Mouse (Mus musculus) embryonic facial prominence, embryonic 12.5 days (tissue): ENCODE measurements at regions not wholly inside any gene's neighbourhood (a gene's known extent, or its start where the extent isn't known, plus 50 kb on each side); places are given as distances from the start of the nearest gene placed in this dataset.
A peak's percentile ranks its signal among the peaks of the same experiment; 100 is the strongest.

Source experiments
- ATAC-seq: fragments of 200-750 bp; cut with Nextera tagmentation; 2 replicates; pipeline ENCODE4 v1.8.0; 2017; ENCODE audit not compliant: insufficient number of reproducible peaks, insufficient read depth, low FRiP score, low TSS enrichment
- H3K27ac ChIP-seq: fragments of 300-500 bp; sonication (generic); 2 replicates; pipeline ENCODE4 v1.5.1; 2016; ENCODE audit warnings: mild to moderate bottlenecking
- H3K27me3 ChIP-seq: fragments of 300-500 bp; sonication (generic); 2 replicates; pipeline ENCODE4 v1.6.1; 2016; ENCODE audit warnings: mild to moderate bottlenecking, moderate library complexity
- H3K36me3 ChIP-seq: fragments of 300-500 bp; sonication (generic); 2 replicates; pipeline ENCODE4 v1.6.1; 2016; ENCODE audit warnings: mild to moderate bottlenecking
- H3K4me1 ChIP-seq: fragments of 300-500 bp; sonication (generic); 2 replicates; pipeline ENCODE4 v1.6.1; 2016
- H3K4me2 ChIP-seq: fragments of 300-500 bp; sonication (generic); replicated peaks from 2 replicates; pipeline ENCODE4 v1.6.1; 2016; ENCODE audit warnings: mild to moderate bottlenecking, moderate library complexity
- H3K4me3 ChIP-seq: fragments of 300-500 bp; sonication (generic); 2 replicates; pipeline ENCODE4 v1.5.1; 2016; ENCODE audit warnings: mild to moderate bottlenecking
- H3K9ac ChIP-seq: fragments of 300-500 bp; sonication (generic); 2 replicates; pipeline ENCODE4 v1.6.1; 2016; ENCODE audit warnings: mild to moderate bottlenecking, moderate library complexity
- H3K9me3 ChIP-seq: fragments of 300-500 bp; sonication (generic); 2 replicates; pipeline ENCODE4 v1.6.1; 2016; ENCODE audit warnings: mild to moderate bottlenecking, moderate library complexity
- WGBS: fragments of 180-500 bp; shearing (Covaris S2); methylation state at CpG from one replicate; pipeline ENCODE4 v1.1.7; 2016; 5-methylcytosine and 5-hydroxymethylcytosine counted together

DNA sequence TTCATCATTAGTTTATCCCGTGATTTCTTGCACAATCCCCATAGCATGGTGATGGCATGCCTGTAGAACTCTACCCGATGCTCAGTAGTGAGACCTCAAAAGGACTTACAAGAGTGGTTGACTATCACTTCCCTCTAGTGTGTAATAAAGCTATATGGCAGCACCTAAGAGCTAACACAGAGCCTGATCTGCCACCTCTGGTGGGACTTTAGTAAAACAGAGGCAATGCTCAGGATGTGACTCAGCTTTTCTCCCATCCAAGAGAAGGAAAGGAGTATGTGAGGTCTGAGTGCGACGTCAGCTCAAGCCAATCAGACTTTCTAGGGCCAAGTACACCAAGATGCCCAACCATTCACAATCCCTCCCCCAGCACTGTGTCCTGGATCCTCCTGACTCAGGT lies 361.5 kb upstream of the Spred2 start:
- Histone ChIP-seq H3K9me3 (no peaks in the 10 kb centered on the region), H3K27ac (no peak overlapping the region), H3K4me1 (no peaks in the 10 kb centered on the region), H3K4me2 (no peak overlapping the region), H3K4me3 (no peak overlapping the region), H3K9ac (no peak overlapping the region), H3K36me3 (no peaks in the 10 kb centered on the region), H3K27me3 (no peaks in the 10 kb centered on the region)
- no peak for ATAC-seq
- WGBS = 91% methylated on average over 4 of the region's 4 CpGs

GRCm38 (mm10) chr11:19585228-19585627 lies 338.9 kb upstream of the Spred2 start:
- Histone ChIP-seq H3K4me2 (no peak overlapping the region), H3K9me3 (no peaks in the 10 kb centered on the region), H3K27ac (no peak overlapping the region), H3K4me3 (no peak overlapping the region), H3K27me3 (no peaks in the 10 kb centered on the region), H3K36me3 (no peaks in the 10 kb centered on the region), H3K9ac (no peak overlapping the region), H3K4me1 (no peaks in the 10 kb centered on the region)
- no peak for ATAC-seq
- 82% methylated on average over 7 of the region's 7 CpGs for WGBS

DNA sequence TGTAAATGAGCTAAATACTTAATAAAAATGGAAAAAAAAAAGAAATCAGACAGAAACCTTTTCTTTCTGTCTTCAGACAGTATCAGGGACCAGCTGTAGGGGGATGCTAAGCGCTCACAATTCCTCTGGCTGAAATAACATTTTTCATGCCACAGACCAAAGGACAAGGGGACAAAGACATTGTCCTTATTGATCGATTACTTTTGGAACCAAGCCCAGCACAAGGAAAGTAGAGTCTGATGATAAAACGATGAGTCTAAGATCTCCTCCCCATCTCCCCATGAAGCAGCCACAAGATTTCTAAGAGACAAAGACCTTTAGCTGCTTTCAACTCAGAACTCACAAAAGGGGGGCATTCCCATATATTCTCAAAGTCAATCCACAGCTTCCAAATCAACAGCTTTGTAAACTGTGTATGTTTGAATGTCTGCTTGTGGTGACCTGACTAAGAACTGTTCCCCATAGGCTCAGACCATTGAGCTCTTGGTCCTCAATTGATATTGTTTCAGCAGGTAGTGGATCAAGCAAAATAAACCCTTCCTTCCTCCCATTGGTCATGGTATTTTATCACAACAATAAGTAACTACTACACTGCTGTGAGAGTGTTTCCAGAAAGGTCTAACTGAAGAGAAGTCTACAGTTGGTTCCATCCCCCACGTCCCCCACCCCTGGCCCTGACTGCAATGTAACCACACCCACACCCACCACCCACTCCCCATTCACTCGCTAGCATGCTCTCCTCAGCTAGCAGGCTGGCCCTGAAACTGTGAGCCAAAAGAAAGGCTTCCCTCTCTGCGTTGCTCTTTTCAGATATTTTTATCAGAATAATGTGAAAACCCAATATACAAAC lies 331.4 kb upstream of the Spred2 start:
- 80% methylated on average over 6 of the region's 6 CpGs for WGBS
- no peak overlapping the region for H3K4me3 ChIP-seq
- no peaks in the 10 kb centered on the region for H3K9me3 ChIP-seq
- H3K4me1 ChIP-seq = no peaks in the 10 kb centered on the region
- H3K27me3 ChIP-seq = no peaks in the 10 kb centered on the region
- H3K4me2 ChIP-seq = no peak overlapping the region
- ATAC-seq = no peak
- H3K36me3 ChIP-seq = no peaks in the 10 kb centered on the region
- no peak overlapping the region for H3K9ac ChIP-seq
- no peak overlapping the region for H3K27ac ChIP-seq

DNA sequence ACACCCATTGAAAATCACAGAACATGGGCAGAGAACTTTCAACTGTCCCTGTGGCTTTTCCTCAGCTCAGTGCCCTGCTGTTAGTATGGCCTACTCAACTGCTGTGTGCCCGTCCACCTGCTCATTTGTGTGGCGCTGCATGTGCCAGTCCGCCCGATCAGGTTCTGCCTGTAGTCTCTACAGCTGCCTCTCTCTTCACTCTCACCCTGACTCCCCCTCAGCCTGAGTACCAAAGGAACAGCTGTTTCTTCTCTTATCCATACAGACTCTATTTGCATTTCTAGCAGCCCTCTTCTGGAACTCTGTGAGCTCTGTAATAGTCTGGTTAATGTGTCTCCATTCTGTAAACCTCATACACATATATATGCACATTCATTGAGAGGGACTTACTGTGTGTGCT lies 329.1 kb upstream of the Spred2 start:
- Histone ChIP-seq H3K36me3 (no peaks in the 10 kb centered on the region), H3K4me3 (no peak overlapping the region), H3K9ac (no peak overlapping the region), H3K27me3 (no peaks in the 10 kb centered on the region), H3K27ac (no peak overlapping the region), H3K9me3 (no peaks in the 10 kb centered on the region), H3K4me1 (no peaks in the 10 kb centered on the region), H3K4me2 (no peak overlapping the region)
- 88% methylated on average over 4 of the region's 4 CpGs for WGBS
- ATAC-seq = no peak

DNA sequence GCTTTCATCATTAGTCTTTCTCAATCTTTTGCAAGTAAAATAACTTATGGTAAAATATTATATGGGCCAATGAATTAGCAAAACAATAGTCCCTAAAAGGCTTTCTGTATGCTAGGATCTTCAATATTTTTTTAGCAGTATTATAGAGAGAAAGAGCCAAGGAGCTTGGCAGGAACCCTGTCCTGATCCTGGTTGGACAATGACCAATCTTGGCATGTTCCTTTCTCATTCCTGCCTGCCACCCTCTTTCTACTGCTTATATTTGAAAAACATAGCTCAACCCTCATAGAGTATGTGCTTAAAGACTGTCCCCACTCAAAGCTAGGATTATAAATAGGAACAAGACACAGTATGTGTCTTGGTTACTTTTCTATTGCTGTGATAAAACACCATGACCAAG lies 327.8 kb upstream of the Spred2 start:
- Histone ChIP-seq H3K4me1 (0 out of 2 replicates have a peak, but pooled peaks cover under 1% of the 10 kb centered on the region), H3K9me3 (no peaks in the 10 kb centered on the region), H3K9ac (no peak overlapping the region), H3K36me3 (no peaks in the 10 kb centered on the region), H3K4me3 (no peak overlapping the region), H3K4me2 (no peak overlapping the region), H3K27me3 (no peaks in the 10 kb centered on the region), H3K27ac (no peak overlapping the region)
- no peak for ATAC-seq

GRCm38 (mm10) chr11:19599433-19599832 lies 324.7 kb upstream of the Spred2 start:
- no peaks in the 10 kb centered on the region for H3K9me3 ChIP-seq
- no peak overlapping the region for H3K9ac ChIP-seq
- no peak overlapping the region for H3K4me2 ChIP-seq
- WGBS = 83% methylated on average over 9 of the region's 9 CpGs
- no peak overlapping the region for H3K4me3 ChIP-seq
- H3K4me1 ChIP-seq = peaks cover 11% of the 10 kb centered on the region
- no peak overlapping the region for H3K27ac ChIP-seq
- H3K36me3 ChIP-seq = no peaks in the 10 kb centered on the region
- no peaks in the 10 kb centered on the region for H3K27me3 ChIP-seq
- ATAC-seq = no peak

DNA sequence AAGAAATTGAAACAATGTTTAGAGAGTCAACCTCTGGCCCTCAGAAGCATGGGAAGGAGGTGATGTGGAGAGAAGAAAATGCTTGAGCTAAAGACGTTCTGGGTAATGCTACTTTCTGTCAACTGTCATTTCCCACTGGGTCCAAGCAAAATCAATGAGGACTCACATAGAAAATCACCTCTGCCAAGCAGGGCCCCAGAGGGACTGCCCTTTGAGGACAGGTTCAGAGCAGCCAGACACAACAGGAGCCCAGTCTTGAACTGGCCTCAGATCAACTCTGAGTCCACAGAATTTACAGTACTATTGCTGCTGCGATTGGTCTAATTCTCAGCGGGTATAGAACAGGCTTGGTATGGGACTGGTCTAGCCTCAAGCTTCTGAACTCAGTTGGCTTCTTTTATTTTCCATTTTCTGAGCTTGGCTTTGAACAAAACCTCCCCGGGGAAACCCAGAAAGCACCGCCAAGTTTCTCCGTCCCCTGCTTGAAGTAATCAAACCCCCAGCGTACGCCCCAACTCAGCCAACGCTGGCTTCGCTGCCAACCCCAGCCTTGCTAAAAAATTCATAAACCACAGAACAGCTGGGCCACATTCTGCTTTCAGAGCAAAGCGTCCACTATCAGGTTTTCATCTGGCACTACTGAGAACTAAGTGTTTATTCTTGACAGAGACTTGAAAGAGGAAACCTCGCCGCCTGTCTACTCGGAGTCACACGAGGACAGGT lies 322.8 kb upstream of the Spred2 start:
- Histone ChIP-seq H3K9me3 (no peaks in the 10 kb centered on the region), H3K36me3 (no peaks in the 10 kb centered on the region), H3K27me3 (no peaks in the 10 kb centered on the region), H3K27ac (peak overlapping the region; percentile 46; the same call in 1 of the 2 replicates), H3K4me2 (no peak overlapping the region), H3K4me1 (peaks cover 11% of the 10 kb centered on the region), H3K9ac (no peak overlapping the region), H3K4me3 (no peak overlapping the region)
- WGBS = 62% methylated on average over 15 of the region's 15 CpGs
- ATAC-seq = no peak

- H3K4me3 ChIP-seq = no peak overlapping the region
- H3K9me3 ChIP-seq = no peaks in the 10 kb centered on the region
- H3K27me3 ChIP-seq = no peaks in the 10 kb centered on the region
- no peak for ATAC-seq
- H3K9ac ChIP-seq = no peak overlapping the region
- H3K4me2 ChIP-seq = no peak overlapping the region
- H3K36me3 ChIP-seq = no peaks in the 10 kb centered on the region
- 90% methylated on average over 5 of the region's 5 CpGs for WGBS
- H3K27ac ChIP-seq = no peak overlapping the region
- peaks cover 11% of the 10 kb centered on the region for H3K4me1 ChIP-seq
Observed at GRCm38 (mm10) chr11:19602496-19602895, 321.7 kb upstream of the Spred2 start.

DNA sequence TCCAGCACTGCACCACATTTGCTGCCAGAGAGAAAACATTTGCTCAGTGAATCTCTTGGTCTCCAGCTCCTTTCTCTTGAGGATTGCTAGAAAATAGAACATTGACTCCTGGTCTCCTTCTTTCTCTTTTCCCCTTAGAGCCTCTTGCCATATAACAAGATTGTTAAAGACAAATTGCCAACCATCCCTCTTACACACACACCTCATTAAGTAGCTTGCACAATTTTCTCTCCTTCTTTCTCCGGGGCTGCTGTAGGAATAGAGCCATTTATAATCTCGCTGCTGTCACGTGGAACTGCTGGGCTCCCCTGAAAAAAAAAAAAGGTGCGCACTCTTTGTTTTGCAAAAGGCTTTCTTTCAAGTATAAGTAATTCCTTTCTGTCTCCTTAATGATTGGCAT lies 318.6 kb upstream of the Spred2 start:
- Histone ChIP-seq H3K4me2 (no peak overlapping the region), H3K27ac (no peak overlapping the region)
- 79% methylated on average over 4 of the region's 4 CpGs for WGBS

GRCm38 (mm10) chr11:19606943-19607342 lies 317.2 kb upstream of the Spred2 start:
- WGBS = 95% methylated on average over 8 of the region's 8 CpGs
- 0 out of 2 replicates have a peak, but pooled peaks have one; percentile 56 for ATAC-seq
- H3K9me3 ChIP-seq = no peaks in the 10 kb centered on the region
- no peak overlapping the region for H3K27ac ChIP-seq
- no peak overlapping the region for H3K4me3 ChIP-seq
- H3K9ac ChIP-seq = no peak overlapping the region
- no peaks in the 10 kb centered on the region for H3K27me3 ChIP-seq
- no peaks in the 10 kb centered on the region for H3K36me3 ChIP-seq
- peaks cover 7% of the 10 kb centered on the region for H3K4me1 ChIP-seq
- H3K4me2 ChIP-seq = no peak overlapping the region

More for the DNA sequence above, 318.6 kb upstream of the Spred2 start:
- no peaks in the 10 kb centered on the region for H3K9me3 ChIP-seq
- no peak overlapping the region for H3K4me3 ChIP-seq
- no peaks in the 10 kb centered on the region for H3K36me3 ChIP-seq
- no peak overlapping the region for H3K9ac ChIP-seq
- peaks cover 11% of the 10 kb centered on the region for H3K4me1 ChIP-seq
- ATAC-seq = no peak
- H3K27me3 ChIP-seq = no peaks in the 10 kb centered on the region

DNA sequence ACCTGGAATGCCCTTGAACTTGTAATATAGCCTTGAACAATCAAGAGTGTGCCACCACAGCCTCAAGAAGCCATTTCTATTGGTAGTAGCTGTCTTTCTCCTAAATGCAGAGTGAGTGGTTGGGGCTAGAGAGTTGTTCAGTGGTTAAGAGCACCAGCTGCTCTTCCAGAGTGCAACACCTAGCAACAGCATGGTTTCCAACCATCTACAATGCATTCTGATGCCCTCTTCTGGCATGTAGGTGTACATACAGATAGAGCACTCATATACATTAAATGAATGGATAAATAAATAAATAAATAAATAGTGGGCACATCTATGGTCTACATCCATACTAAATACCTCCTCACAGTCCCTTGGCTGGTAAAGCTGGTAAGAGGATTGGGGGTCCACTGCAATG lies 316.2 kb upstream of the Spred2 start:
- no peak for ATAC-seq
- Histone ChIP-seq H3K9ac (no peak overlapping the region), H3K36me3 (no peaks in the 10 kb centered on the region), H3K9me3 (no peaks in the 10 kb centered on the region), H3K4me3 (no peak overlapping the region), H3K4me1 (peaks cover 3% of the 10 kb centered on the region; the same call in 1 of the 2 replicates), H3K27me3 (no peaks in the 10 kb centered on the region), H3K4me2 (no peak overlapping the region), H3K27ac (no peak overlapping the region)

DNA sequence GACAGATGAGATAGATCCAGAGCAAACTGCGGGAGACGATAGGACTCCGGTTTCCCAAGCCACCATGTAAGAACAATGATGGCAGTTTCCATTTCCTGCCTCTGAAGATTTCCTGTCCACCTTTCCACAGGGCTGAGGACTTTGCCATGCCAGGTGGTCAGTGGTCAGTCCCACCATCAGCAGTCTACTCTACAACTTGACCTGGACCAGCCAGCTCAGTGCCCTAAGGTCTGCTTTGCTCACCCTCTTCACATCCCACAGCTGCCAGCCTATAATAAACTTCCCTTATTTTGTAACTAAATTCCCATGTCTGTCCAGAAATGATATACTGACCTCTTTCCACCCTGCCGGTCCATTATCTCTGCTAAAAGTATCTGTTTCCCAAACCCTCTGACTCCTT lies 315.7 kb upstream of the Spred2 start:
- H3K9me3 ChIP-seq = no peaks in the 10 kb centered on the region
- H3K4me2 ChIP-seq = no peak overlapping the region
- no peak overlapping the region for H3K4me3 ChIP-seq
- H3K27me3 ChIP-seq = no peaks in the 10 kb centered on the region
- no peak overlapping the region for H3K27ac ChIP-seq
- no peak for ATAC-seq
- peaks cover 3% of the 10 kb centered on the region; the same call in 1 of the 2 replicates for H3K4me1 ChIP-seq
- H3K9ac ChIP-seq = no peak overlapping the region
- 92% methylated on average over 4 of the region's 4 CpGs for WGBS
- H3K36me3 ChIP-seq = no peaks in the 10 kb centered on the region
